Mouse (Mus musculus) heart, embryonic 14.5 days (tissue): ENCODE data around the gene 9130409I23Rik. TPM values are rescaled to one million over a fixed set of nuclear protein-coding genes. Genes with fewer than 3 reads are reported as not detected.

ENCODE experiments used
- ATAC-seq: fragments of 200-750 bp; cut with Nextera tagmentation; 2 replicates; pipeline ENCODE4 v1.8.0; 2017; ENCODE audit warnings: low read depth, moderate TSS enrichment; ENCODE audit not compliant: insufficient number of reproducible peaks, insufficient read depth, low FRiP score
- H3K27ac ChIP-seq, 2 experiments: fragments of 200-500 bp in 1 of 2; fragments of 300-500 bp in 1 of 2; sonication (generic) in 1 of 2; replicated peaks in 1 of 2; 2 replicates each; pipeline ENCODE4 v1.5.1; 2012 to 2014; ENCODE audit warnings: low read depth in 2 of 2, low read length in 2 of 2, control low read depth in 1 of 2, mild to moderate bottlenecking in 1 of 2, mixed read lengths in 1 of 2; ENCODE audit not compliant: control insufficient read depth in 1 of 2, insufficient read depth in 1 of 2
- H3K27me3 ChIP-seq: fragments of 300-500 bp; sonication (generic); 2 replicates; pipeline ENCODE4 v1.6.1; 2014; ENCODE audit warnings: mild to moderate bottlenecking, low read length, control low read depth; ENCODE audit not compliant: control insufficient read depth, insufficient read depth
- H3K36me3 ChIP-seq: fragments of 300-500 bp; sonication (generic); 2 replicates; pipeline ENCODE4 v1.6.1; 2014; ENCODE audit warnings: mild to moderate bottlenecking, control low read depth, low read length, mixed read lengths; ENCODE audit not compliant: control insufficient read depth, insufficient read depth
- H3K4me1 ChIP-seq, 2 experiments: fragments of 200-500 bp in 1 of 2; fragments of 300-500 bp in 1 of 2; sonication (generic) in 1 of 2; 2 replicates each; pipeline ENCODE4 v1.6.1; 2012 to 2014; ENCODE audit warnings: low read length in 2 of 2, control low read depth in 1 of 2, mixed read lengths in 1 of 2; ENCODE audit not compliant: control insufficient read depth in 2 of 2, insufficient read depth in 2 of 2
- H3K4me2 ChIP-seq: fragments of 300-500 bp; sonication (generic); 2 replicates; pipeline ENCODE4 v1.6.1; 2014; ENCODE audit warnings: mild to moderate bottlenecking, low read length
- H3K4me3 ChIP-seq, 2 experiments: fragments of 200-500 bp in 1 of 2; fragments of 300-500 bp in 1 of 2; sonication (generic) in 1 of 2; 2 replicates each; pipeline ENCODE4 v1.5.1; 2012 to 2014; ENCODE audit warnings: low read length in 2 of 2, mild to moderate bottlenecking in 2 of 2, control low read depth in 1 of 2, low read depth in 1 of 2, moderate library complexity in 1 of 2; ENCODE audit not compliant: control insufficient read depth in 1 of 2, insufficient read depth in 1 of 2
- H3K9ac ChIP-seq: fragments of 300-500 bp; sonication (generic); 2 replicates; pipeline ENCODE4 v1.6.1; 2014; ENCODE audit warnings: mild to moderate bottlenecking, low read length
- H3K9me3 ChIP-seq: fragments of 300-500 bp; sonication (generic); 2 replicates; pipeline ENCODE4 v1.6.1; 2016; ENCODE audit warnings: low read length, control low read depth; ENCODE audit not compliant: control insufficient read depth
- WGBS: fragments of 180-500 bp; shearing (Covaris S2); extraction: QIAGEN DNeasy Blood & Tissue Kit; methylation state at CpG from one replicate; pipeline ENCODE4 v1.1.7; 2014; 5-methylcytosine and 5-hydroxymethylcytosine counted together
- polyA plus RNA-seq: library from polyadenylated mRNA; unstranded; fragments of >200 nt; fragmentation: Nextera tagmentation; extraction: Ambion mirVana; gene quantifications from 2 replicates; pipeline ENCODE4 v1.2.1, GENCODE M21; 2014

The 9130409I23Rik gene
- polyA plus RNA-seq, 1 experiment from 2014 or later, result not detected

DNA sequence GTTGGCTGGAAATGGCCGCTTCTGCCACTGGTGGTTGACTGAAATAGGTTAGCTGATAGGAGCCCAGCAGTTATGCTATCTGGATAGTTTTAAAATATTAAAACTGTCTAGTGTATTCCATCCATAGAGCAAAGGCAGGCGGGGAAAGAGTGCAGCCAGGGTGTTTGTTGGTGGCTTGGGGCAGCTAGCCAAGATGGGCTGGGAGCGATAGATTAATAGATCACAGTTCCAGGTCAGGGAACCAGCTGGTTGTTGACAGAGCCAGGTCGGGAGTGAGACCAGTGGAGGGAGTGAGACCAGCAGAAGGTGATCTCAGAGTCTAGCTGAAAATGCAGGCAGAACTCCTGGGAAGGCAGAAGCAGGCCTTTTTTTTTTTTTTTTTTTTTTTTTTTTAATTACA, 13.4 kb upstream of the 9130409I23Rik start:
- H3K9me3 ChIP-seq, result no peaks in the 10 kb centered on the region
- no peak overlapping the region for H3K9ac ChIP-seq
- H3K36me3 ChIP-seq, result no peaks in the 10 kb centered on the region
- WGBS, result 65% methylated on average over 4 of the region's 4 CpGs
- H3K4me2 ChIP-seq, result no peak overlapping the region
- H3K4me1 ChIP-seq, result no peaks in the 10 kb centered on the region
- no peak for ATAC-seq
- peaks cover 3% of the 10 kb centered on the region; the same call in 1 of the 2 replicates for H3K27me3 ChIP-seq
- no peak overlapping the region for H3K4me3 ChIP-seq
- no peak overlapping the region for H3K27ac ChIP-seq

DNA sequence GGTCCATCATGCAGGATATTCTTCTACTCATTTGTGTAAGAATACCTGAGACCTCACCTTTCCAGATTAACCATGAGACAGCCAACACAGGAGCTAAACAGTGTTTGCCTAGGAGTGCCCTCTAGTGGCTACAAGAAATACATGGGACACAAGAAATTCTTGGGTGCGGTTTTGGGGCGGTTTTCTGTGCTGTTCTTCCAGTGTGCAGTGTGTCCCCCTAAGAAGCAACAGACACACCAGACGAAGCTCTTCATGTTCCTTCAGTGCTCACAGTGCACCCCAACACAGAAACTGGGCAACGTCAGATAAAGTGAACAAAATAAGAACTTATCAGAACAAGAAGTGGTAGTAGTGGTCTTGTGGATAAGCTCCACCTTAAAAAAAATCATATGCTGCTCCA, 11.4 kb upstream of the 9130409I23Rik start:
- 10% methylated on average over 4 of the region's 4 CpGs for WGBS
- no peak overlapping the region; the same call in 1 of the 2 replicates for H3K4me2 ChIP-seq
- ATAC-seq, result no peak
- H3K36me3 ChIP-seq, result no peaks in the 10 kb centered on the region
- H3K4me1 ChIP-seq, result no peaks in the 10 kb centered on the region
- H3K9me3 ChIP-seq, result no peaks in the 10 kb centered on the region
- H3K9ac ChIP-seq, result no peak overlapping the region
- no peak overlapping the region for H3K27ac ChIP-seq
- H3K4me3 ChIP-seq, result no peak overlapping the region
- peaks cover 3% of the 10 kb centered on the region; the same call in 1 of the 2 replicates for H3K27me3 ChIP-seq

DNA sequence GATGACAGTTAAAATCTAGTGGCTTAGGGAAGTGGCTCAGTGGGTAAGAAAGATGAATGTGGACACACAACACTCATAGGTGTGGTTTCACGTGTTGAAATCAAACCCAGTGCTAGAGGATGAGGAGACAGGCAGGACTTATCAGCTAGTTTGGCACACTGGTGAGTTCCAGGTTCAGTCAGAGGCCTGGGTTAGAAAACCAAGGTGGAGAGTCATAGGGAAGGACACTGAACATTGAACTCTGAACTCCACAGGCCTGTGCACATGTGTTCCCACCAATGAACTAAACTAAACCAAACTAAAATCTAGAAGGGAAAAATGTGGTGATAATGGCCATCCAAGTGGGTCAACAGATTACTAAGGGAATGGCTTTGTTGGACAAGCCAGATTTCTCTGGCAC, 3.5 kb upstream of the 9130409I23Rik start:
- no peaks in the 10 kb centered on the region for H3K4me1 ChIP-seq
- no peak for ATAC-seq
- no peak overlapping the region for H3K9ac ChIP-seq

DNA sequence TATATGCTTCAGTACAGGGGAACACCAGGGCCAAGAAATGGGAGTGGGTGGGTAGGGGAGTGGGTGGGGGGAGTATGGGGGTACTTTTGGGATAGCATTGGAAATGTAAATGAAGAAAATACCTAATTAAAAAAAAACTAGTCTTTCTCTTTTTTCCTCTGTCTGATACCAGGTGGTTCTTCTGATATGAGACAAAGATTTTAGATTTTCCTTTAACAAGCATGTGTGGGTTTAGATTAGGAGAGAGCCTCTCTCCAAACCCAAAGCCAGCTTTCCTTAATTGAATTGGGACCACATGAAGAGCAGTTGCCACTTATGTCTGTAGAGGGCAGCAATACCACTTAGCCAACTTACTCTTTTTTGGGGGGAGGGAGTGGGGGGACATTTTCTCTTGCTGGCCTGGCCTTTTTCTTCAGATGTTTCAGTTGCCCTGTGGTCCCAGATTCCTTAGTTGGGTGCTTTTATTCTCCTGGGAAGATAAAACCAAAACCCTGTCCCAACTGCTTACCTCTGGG, 1.7 kb upstream of the 9130409I23Rik start:
- no peak overlapping the region for H3K27ac ChIP-seq
- H3K27me3 ChIP-seq, result no peaks in the 10 kb centered on the region
- no peaks in the 10 kb centered on the region for H3K9me3 ChIP-seq
- H3K4me2 ChIP-seq, result no peak overlapping the region
- H3K4me1 ChIP-seq, result no peaks in the 10 kb centered on the region
- ATAC-seq, result no peak
- no peak overlapping the region for H3K4me3 ChIP-seq
- no peaks in the 10 kb centered on the region for H3K36me3 ChIP-seq
- H3K9ac ChIP-seq, result no peak overlapping the region

More for the DNA sequence above, 3.5 kb upstream of the 9130409I23Rik start:
- H3K36me3 ChIP-seq, result no peaks in the 10 kb centered on the region
- no peaks in the 10 kb centered on the region for H3K27me3 ChIP-seq
- no peak overlapping the region for H3K27ac ChIP-seq
- no peak overlapping the region for H3K4me3 ChIP-seq
- 49% methylated on average over 1 of the region's 1 CpGs for WGBS
- H3K9me3 ChIP-seq, result no peaks in the 10 kb centered on the region
- no peak overlapping the region for H3K4me2 ChIP-seq

DNA sequence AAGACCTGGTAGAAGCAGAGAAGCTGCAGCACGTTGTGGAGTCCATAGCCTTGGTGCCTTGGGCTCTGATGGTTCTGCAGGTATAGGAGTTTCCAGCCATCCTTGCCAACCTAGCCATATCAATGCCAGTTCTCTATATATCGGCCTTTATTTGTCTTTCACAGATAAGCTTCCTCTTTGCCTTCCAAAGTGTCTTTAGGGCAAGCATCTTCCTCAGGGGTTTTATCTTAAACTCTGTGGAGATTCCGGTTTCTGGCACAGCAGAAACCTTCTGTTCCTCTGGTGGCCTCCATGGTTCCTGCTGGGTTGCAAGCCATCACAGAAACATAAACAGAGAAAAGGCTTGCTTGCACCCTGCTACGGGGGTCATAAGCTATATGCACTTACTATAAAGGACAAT, 1.9 kb downstream of the 9130409I23Rik start:
- no peak for ATAC-seq
- 61% methylated on average over 4 of the region's 4 CpGs for WGBS
- no peak overlapping the region for H3K27ac ChIP-seq

DNA sequence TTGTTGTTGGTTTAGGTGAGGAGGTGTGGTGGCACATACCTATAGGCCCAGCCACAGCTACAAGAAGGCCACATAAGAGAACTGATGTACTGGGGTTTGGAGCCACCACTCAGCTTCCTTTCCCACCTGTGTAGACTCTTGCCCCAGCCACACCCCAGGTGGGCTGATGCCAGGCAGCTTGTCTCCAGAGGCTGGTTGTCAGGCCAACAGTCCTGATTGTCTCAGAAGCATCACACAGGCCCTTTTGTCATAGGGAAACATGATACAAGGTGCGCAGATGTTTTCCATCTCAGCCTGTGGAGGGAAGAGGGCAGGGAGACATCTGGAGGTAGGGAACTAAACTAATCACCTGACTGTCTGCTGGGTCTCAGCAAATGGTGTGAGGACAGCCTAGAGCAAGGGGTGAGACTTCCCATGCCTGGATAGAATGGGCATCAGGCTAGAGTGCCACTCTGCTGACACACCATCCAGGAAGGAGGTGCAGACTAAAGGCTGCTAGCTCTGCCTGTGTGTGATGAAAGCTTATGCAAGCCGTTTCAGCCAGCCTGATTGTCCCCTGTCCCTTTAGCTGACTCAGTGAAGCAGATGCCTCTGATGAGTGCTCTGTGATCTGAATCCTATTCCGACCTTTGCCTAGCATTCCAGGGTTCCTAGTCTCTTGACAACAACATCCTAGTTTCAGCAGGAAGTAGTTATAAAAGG, 10.9 kb downstream of the 9130409I23Rik start:
- no peak overlapping the region for H3K27ac ChIP-seq
- no peak overlapping the region for H3K4me2 ChIP-seq
- H3K4me3 ChIP-seq, result no peak overlapping the region
- no peak overlapping the region for H3K9ac ChIP-seq
- H3K9me3 ChIP-seq, result no peaks in the 10 kb centered on the region
- no peak for ATAC-seq
- H3K27me3 ChIP-seq, result no peaks in the 10 kb centered on the region
- 43% methylated on average over 3 of the region's 3 CpGs for WGBS
- no peaks in the 10 kb centered on the region for H3K36me3 ChIP-seq
- no peaks in the 10 kb centered on the region; a peak in 1 of 4 replicates for H3K4me1 ChIP-seq

More for the DNA sequence above, 1.9 kb downstream of the 9130409I23Rik start:
- Histone ChIP-seq H3K4me2 (no peak overlapping the region), H3K4me1 (no peaks in the 10 kb centered on the region), H3K9me3 (no peaks in the 10 kb centered on the region), H3K36me3 (no peaks in the 10 kb centered on the region), H3K27me3 (no peaks in the 10 kb centered on the region), H3K9ac (no peak overlapping the region), H3K4me3 (no peak overlapping the region)

DNA sequence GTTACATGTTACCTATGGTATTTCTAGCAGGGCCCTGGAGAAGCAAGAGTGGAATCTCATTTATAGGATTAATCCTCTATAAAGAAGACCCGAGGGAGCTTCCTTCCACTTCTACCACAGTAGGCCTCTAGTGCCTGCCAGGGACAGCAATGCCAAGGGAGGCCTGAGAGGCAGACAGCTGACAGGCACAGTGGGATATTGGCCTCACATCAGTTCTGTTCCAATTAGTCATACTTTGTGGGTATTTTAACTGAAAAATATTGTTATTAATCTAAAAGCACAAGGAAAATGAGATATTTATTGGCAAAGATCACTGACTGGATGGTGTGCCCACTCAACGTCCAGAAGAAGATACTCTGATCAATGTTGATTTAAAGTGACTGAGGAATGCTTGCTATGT, 13.0 kb downstream of the 9130409I23Rik start:
- Histone ChIP-seq H3K27me3 (no peaks in the 10 kb centered on the region), H3K4me2 (no peak overlapping the region), H3K36me3 (no peaks in the 10 kb centered on the region), H3K27ac (no peak overlapping the region), H3K9ac (no peak overlapping the region), H3K9me3 (no peaks in the 10 kb centered on the region), H3K4me3 (no peak overlapping the region), H3K4me1 (no peaks in the 10 kb centered on the region; a peak in 1 of 4 replicates)
- ATAC-seq, result no peak
- 59% methylated on average over 2 of the region's 2 CpGs for WGBS

DNA sequence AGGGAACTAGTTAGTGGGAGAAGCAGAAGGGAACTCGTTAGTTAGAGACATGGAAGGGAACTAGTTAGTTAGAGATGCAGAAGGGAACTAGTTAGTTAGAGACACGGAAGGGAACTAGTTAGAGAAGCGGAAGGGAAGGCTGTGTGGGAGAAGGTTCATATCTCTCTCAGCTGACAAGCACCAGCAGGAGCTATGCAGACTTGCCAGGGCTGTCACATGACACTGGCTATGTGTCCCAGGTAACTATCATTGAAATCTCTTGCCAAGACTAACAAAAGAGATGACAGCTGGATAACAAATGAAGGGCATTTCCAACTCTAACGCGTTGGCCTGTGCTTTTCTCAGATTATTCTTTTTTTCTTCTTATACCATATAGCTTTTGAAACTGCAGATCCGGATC, 13.6 kb downstream of the 9130409I23Rik start:
- no peak for ATAC-seq
- Histone ChIP-seq H3K4me1 (no peaks in the 10 kb centered on the region; a peak in 1 of 4 replicates), H3K9me3 (no peaks in the 10 kb centered on the region), H3K9ac (no peak overlapping the region), H3K4me2 (no peak overlapping the region), H3K27me3 (no peaks in the 10 kb centered on the region), H3K36me3 (no peaks in the 10 kb centered on the region), H3K27ac (no peak overlapping the region), H3K4me3 (no peak overlapping the region)
- WGBS, result 61% methylated on average over 6 of the region's 6 CpGs
